Mouse (Mus musculus) C2C12 (cell line): ENCODE measurements around the gene Pmfbp1.

Source experiments
- CTCF ChIP-seq: IDR thresholded peaks from one replicate; pipeline ENCODE4 v1.5.1; 2011; ENCODE audit not compliant: control insufficient read depth, insufficient read depth, insufficient read length
- FOSL1 ChIP-seq: IDR thresholded peaks from one replicate; pipeline ENCODE4 v1.8.0; 2011; ENCODE audit warnings: mild to moderate bottlenecking, low read length; ENCODE audit not compliant: poor library complexity, insufficient read depth, severe bottlenecking
- MAX ChIP-seq: IDR thresholded peaks from one replicate; pipeline ENCODE4 v1.6.1; 2011; ENCODE audit warnings: mild to moderate bottlenecking, control low read depth
- MYOG ChIP-seq: IDR thresholded peaks from one replicate; pipeline ENCODE4 v1.6.1; 2011; ENCODE audit not compliant: control insufficient read depth, insufficient read length; ENCODE audit errors: extremely low read depth
- USF1 ChIP-seq: IDR thresholded peaks from one replicate; pipeline ENCODE4 v1.6.1; 2011; ENCODE audit warnings: low read depth, mild to moderate bottlenecking, control low read depth, moderate library complexity

- TF ChIP-seq MAX (no peak), CTCF (no peak), USF1 (no peak), MYOG (no peak), FOSL1 (no peak)
These were observed 9.7 kb downstream of the Pmfbp1 start for GRCm38 (mm10) chr8:109503566-109503965.
